Mouse (Mus musculus) kidney, embryonic 14.5 days (tissue): ENCODE data around the gene Gabbr2. TPM values are rescaled to one million over a fixed set of nuclear protein-coding genes. Genes with fewer than 3 reads are reported as not detected.

ENCODE experiments used
- ATAC-seq: fragments of 200-750 bp; cut with Nextera tagmentation; 2 replicates; pipeline ENCODE4 v1.8.0; 2017; ENCODE audit warnings: moderate number of reproducible peaks, mild to moderate bottlenecking, moderate TSS enrichment, moderate library complexity; ENCODE audit not compliant: low FRiP score, low TSS enrichment
- H3K27ac ChIP-seq: fragments of 300-500 bp; sonication (generic); 2 replicates; pipeline ENCODE4 v1.5.1; 2014; ENCODE audit warnings: low read depth, mild to moderate bottlenecking, low read length, moderate library complexity, mixed read lengths
- H3K27me3 ChIP-seq: fragments of 300-500 bp; sonication (generic); 2 replicates; pipeline ENCODE4 v1.6.1; 2014; ENCODE audit warnings: mild to moderate bottlenecking, low read length; ENCODE audit not compliant: control insufficient read depth, insufficient read depth
- H3K36me3 ChIP-seq: fragments of 300-500 bp; sonication (generic); 2 replicates; pipeline ENCODE4 v1.6.1; 2014; ENCODE audit warnings: low read length, mixed read lengths; ENCODE audit not compliant: control insufficient read depth, insufficient read depth
- H3K4me1 ChIP-seq: fragments of 300-500 bp; sonication (generic); 2 replicates; pipeline ENCODE4 v1.6.1; 2014; ENCODE audit warnings: low read length, mixed read lengths; ENCODE audit not compliant: control insufficient read depth, insufficient read depth
- H3K4me2 ChIP-seq: fragments of 300-500 bp; sonication (generic); replicated peaks from 2 replicates; pipeline ENCODE4 v1.6.1; 2014; ENCODE audit warnings: low read depth, mild to moderate bottlenecking, low read length
- H3K4me3 ChIP-seq: fragments of 300-500 bp; sonication (generic); 2 replicates; pipeline ENCODE4 v1.5.1; 2014; ENCODE audit warnings: mild to moderate bottlenecking, low read length
- H3K9ac ChIP-seq: fragments of 300-500 bp; sonication (generic); 2 replicates; pipeline ENCODE4 v1.6.1; 2014; ENCODE audit warnings: low read depth, mild to moderate bottlenecking, low read length, moderate library complexity
- H3K9me3 ChIP-seq: fragments of 300-500 bp; sonication (generic); 2 replicates; pipeline ENCODE4 v1.6.1; 2016; ENCODE audit warnings: low read length; ENCODE audit not compliant: control insufficient read depth
- WGBS: fragments of 180-500 bp; shearing (Covaris S2); extraction: QIAGEN DNeasy Blood & Tissue Kit; methylation state at CpG from one replicate; pipeline ENCODE4 v1.1.7; 2014; 5-methylcytosine and 5-hydroxymethylcytosine counted together
- polyA plus RNA-seq: library from polyadenylated mRNA; unstranded; fragments of >200 nt; fragmentation: Nextera tagmentation; extraction: Ambion mirVana; gene quantifications from 2 replicates; pipeline ENCODE4 v1.2.1, GENCODE M21; 2014

Gene Gabbr2
- polyA plus RNA-seq, 1 experiment from 2014 or later: 0.43 TPM

GRCm38 (mm10) chr4:46916786-46917185 is 74.9 kb downstream of the Gabbr2 start:
- Histone ChIP-seq H3K9ac (no peak overlapping the region), H3K36me3 (no peaks in the 10 kb centered on the region), H3K27ac (no peak overlapping the region), H3K9me3 (no peaks in the 10 kb centered on the region), H3K4me3 (no peak overlapping the region), H3K4me2 (no peak overlapping the region), H3K4me1 (no peaks in the 10 kb centered on the region), H3K27me3 (no peaks in the 10 kb centered on the region)
- WGBS: 71% methylated on average over 6 of the region's 6 CpGs
- ATAC-seq: no peak

GRCm38 (mm10) chr4:46915934-46916333 is 75.7 kb downstream of the Gabbr2 start:
- no peak overlapping the region for H3K27ac ChIP-seq
- no peak overlapping the region for H3K9ac ChIP-seq
- H3K4me3 ChIP-seq: no peak overlapping the region
- H3K27me3 ChIP-seq: no peaks in the 10 kb centered on the region
- ATAC-seq: no peak
- H3K4me1 ChIP-seq: no peaks in the 10 kb centered on the region
- no peaks in the 10 kb centered on the region for H3K9me3 ChIP-seq
- H3K36me3 ChIP-seq: no peaks in the 10 kb centered on the region
- no peak overlapping the region for H3K4me2 ChIP-seq
- 80% methylated on average over 12 of the region's 12 CpGs for WGBS

GRCm38 (mm10) chr4:46915476-46915875 is 76.2 kb downstream of the Gabbr2 start:
- ATAC-seq: no peak

GRCm38 (mm10) chr4:46914606-46915005 is 77.1 kb downstream of the Gabbr2 start:
- no peaks in the 10 kb centered on the region for H3K36me3 ChIP-seq
- ATAC-seq: no peak
- WGBS: 89% methylated on average over 6 of the region's 6 CpGs

More at GRCm38 (mm10) chr4:46915476-46915875, 76.2 kb downstream of the Gabbr2 start:
- no peak overlapping the region for H3K27ac ChIP-seq
- H3K4me2 ChIP-seq: no peak overlapping the region
- no peak overlapping the region for H3K4me3 ChIP-seq
- no peak overlapping the region for H3K9ac ChIP-seq
- H3K4me1 ChIP-seq: no peaks in the 10 kb centered on the region
- WGBS: 78% methylated on average over 14 of the region's 14 CpGs
- no peaks in the 10 kb centered on the region for H3K27me3 ChIP-seq
- no peaks in the 10 kb centered on the region for H3K36me3 ChIP-seq
- H3K9me3 ChIP-seq: no peaks in the 10 kb centered on the region

GRCm38 (mm10) chr4:46906036-46906691 is 85.5 kb downstream of the Gabbr2 start:
- no peak overlapping the region for H3K4me2 ChIP-seq
- H3K36me3 ChIP-seq: no peaks in the 10 kb centered on the region
- H3K27ac ChIP-seq: no peak overlapping the region
- no peak overlapping the region for H3K9ac ChIP-seq
- no peaks in the 10 kb centered on the region for H3K27me3 ChIP-seq
- H3K4me1 ChIP-seq: no peaks in the 10 kb centered on the region
- no peak for ATAC-seq
- H3K4me3 ChIP-seq: no peak overlapping the region
- no peaks in the 10 kb centered on the region for H3K9me3 ChIP-seq
- WGBS: 36% methylated on average over 3 of the region's 3 CpGs

More at GRCm38 (mm10) chr4:46914606-46915005, 77.1 kb downstream of the Gabbr2 start:
- Histone ChIP-seq H3K27ac (no peak overlapping the region), H3K4me3 (no peak overlapping the region), H3K4me1 (no peaks in the 10 kb centered on the region), H3K4me2 (no peak overlapping the region), H3K9ac (no peak overlapping the region), H3K9me3 (no peaks in the 10 kb centered on the region), H3K27me3 (no peaks in the 10 kb centered on the region)

GRCm38 (mm10) chr4:46905152-46905551 is 86.5 kb downstream of the Gabbr2 start:
- no peak overlapping the region for H3K9ac ChIP-seq
- no peak for ATAC-seq
- H3K27me3 ChIP-seq: no peaks in the 10 kb centered on the region
- no peak overlapping the region for H3K27ac ChIP-seq
- H3K4me1 ChIP-seq: no peaks in the 10 kb centered on the region
- no peak overlapping the region for H3K4me3 ChIP-seq
- H3K36me3 ChIP-seq: no peaks in the 10 kb centered on the region
- H3K9me3 ChIP-seq: no peaks in the 10 kb centered on the region
- H3K4me2 ChIP-seq: no peak overlapping the region
- 63% methylated on average over 3 of the region's 3 CpGs for WGBS

GRCm38 (mm10) chr4:46904129-46904528 is 87.5 kb downstream of the Gabbr2 start:
- H3K4me3 ChIP-seq: no peak overlapping the region
- no peaks in the 10 kb centered on the region for H3K36me3 ChIP-seq
- ATAC-seq: no peak
- H3K9me3 ChIP-seq: no peaks in the 10 kb centered on the region
- H3K27ac ChIP-seq: no peak overlapping the region
- no peaks in the 10 kb centered on the region for H3K27me3 ChIP-seq
- H3K9ac ChIP-seq: no peak overlapping the region
- 28% methylated on average over 12 of the region's 12 CpGs for WGBS
- no peaks in the 10 kb centered on the region for H3K4me1 ChIP-seq
- H3K4me2 ChIP-seq: no peak overlapping the region

GRCm38 (mm10) chr4:46898546-46898945 is 93.1 kb downstream of the Gabbr2 start:
- Histone ChIP-seq H3K36me3 (no peaks in the 10 kb centered on the region), H3K27ac (no peak overlapping the region), H3K9ac (no peak overlapping the region), H3K4me1 (no peaks in the 10 kb centered on the region), H3K4me3 (no peak overlapping the region), H3K27me3 (no peaks in the 10 kb centered on the region), H3K4me2 (no peak overlapping the region), H3K9me3 (no peaks in the 10 kb centered on the region)
- 61% methylated on average over 4 of the region's 4 CpGs for WGBS
- ATAC-seq: no peak

GRCm38 (mm10) chr4:46897634-46898399 is 93.9 kb downstream of the Gabbr2 start:
- Histone ChIP-seq H3K9ac (no peak overlapping the region), H3K27me3 (no peaks in the 10 kb centered on the region), H3K27ac (no peak overlapping the region), H3K9me3 (no peaks in the 10 kb centered on the region), H3K4me1 (no peaks in the 10 kb centered on the region), H3K4me2 (no peak overlapping the region), H3K4me3 (no peak overlapping the region), H3K36me3 (no peaks in the 10 kb centered on the region)
- WGBS: 64% methylated on average over 18 of the region's 18 CpGs
- no peak for ATAC-seq
